Mouse (Mus musculus) urinary bladder, adult 18-20 months (tissue): ENCODE measurements at regions not wholly inside any gene's neighbourhood (a gene's known extent, or its start where the extent isn't known, plus 50 kb on each side); places are given as distances from the start of the nearest gene placed in this dataset.
A peak's percentile ranks its signal among the peaks of the same experiment; 100 is the strongest.

Experiments used
- DNase-seq, 2 experiments: peaks; one replicate each; pipeline ENCODE4 v3.0.0; 2022; ENCODE audit warnings: low spot score in 2 of 2, mixed read lengths in 2 of 2

DNA sequence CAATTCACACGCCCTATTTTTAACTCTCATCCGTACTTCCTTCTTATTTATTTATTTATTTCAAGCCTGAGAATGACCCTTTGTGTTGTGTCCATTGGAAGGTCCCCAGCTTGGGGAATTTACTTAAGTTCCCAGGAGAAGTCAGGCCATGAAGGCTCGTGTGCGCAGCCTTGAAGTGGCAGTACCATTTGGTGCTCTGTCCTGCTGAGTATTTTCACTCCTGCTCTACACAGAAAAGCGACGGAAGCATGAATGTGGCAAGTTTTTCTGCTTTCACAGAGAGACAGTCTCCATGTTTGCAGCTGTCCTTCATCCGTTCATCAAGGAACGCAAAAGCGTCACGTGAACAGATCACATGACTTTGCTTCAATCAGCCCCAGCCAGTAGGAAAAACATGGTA lies 610.2 kb upstream of the Clint1 start:
- no peak for DNase-seq

DNA sequence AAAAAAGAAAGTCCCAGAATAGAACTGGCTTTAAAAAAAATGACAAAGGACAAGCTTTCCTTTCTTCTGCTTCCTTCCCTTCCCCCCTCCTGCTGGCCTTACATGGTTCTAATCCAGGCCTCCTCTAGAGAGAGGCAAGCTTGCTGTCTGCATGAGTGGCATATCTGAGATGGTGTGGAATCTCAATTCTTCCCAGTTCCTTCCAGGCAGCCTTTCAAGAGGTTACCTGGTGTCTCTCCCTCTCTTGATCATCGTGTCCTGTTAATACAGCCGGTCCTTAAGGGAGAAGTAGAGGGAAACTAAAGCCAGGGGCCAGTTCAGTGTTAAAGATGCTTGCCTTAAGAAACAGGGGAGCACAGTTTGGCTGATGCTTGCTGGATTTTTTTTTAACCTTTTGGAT lies 607.1 kb upstream of the Clint1 start:
- no peak for DNase-seq

DNA sequence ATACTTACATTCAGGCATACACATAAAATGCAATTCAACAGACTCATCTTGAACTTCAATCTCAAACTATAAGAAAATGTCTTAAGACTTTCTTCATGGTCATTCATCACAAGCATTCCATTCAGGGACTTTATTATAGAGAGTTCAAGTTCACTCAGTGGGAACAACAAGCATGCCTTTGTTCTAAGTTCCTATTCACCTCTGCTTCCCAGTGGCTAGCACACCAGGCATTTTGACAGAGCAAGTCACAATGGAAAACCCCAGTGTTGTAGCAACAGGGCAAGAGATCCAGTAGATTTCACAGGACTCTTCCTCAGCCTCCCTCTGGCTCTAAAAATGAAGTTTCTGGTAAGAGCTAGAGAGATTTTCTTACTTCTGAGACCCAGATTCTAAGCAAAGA lies 595.8 kb upstream of the Clint1 start:
- DNase-seq: no peak

DNA sequence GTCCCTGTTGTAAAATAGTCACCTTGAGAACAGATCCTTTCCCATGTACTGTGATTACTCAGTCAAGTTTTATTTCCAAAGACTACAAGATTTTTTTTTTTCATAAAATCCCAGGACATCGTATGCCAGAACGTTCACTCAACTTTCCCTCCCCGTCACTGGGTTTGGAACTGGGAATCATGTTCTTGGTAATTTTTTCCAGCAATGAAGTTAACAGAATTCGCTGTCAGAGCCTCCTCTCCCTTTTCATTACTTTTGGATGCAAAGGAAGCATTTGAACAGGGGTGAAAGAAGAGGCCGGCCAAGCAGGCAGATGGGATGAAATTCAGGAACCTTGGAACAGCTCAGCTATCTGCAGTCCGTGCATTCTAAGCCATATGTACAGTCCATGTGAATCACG lies 589.7 kb upstream of the Clint1 start:
- DNase-seq: no peak

DNA sequence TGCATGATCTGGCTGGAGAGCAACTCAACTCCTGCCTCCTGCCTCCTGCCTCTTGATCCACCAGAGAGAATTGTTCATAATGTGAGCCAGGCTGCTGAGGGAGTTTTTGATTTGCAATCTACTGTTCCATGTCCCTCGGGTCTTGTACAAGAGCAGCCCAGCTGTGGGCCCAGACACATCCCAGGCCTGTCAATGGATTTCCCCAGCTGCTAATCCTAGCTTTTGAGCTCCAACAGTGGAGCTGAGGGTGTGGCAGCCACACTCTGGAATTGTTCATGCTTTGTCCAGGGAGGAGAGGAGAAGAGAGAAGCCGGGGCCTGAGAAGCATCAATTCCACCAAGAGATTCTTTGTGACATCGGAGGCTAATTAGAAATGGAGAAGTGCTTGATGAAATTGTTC lies 587.9 kb upstream of the Clint1 start:
- peak in 1 of 2 experiments; percentile 61 for DNase-seq

DNA sequence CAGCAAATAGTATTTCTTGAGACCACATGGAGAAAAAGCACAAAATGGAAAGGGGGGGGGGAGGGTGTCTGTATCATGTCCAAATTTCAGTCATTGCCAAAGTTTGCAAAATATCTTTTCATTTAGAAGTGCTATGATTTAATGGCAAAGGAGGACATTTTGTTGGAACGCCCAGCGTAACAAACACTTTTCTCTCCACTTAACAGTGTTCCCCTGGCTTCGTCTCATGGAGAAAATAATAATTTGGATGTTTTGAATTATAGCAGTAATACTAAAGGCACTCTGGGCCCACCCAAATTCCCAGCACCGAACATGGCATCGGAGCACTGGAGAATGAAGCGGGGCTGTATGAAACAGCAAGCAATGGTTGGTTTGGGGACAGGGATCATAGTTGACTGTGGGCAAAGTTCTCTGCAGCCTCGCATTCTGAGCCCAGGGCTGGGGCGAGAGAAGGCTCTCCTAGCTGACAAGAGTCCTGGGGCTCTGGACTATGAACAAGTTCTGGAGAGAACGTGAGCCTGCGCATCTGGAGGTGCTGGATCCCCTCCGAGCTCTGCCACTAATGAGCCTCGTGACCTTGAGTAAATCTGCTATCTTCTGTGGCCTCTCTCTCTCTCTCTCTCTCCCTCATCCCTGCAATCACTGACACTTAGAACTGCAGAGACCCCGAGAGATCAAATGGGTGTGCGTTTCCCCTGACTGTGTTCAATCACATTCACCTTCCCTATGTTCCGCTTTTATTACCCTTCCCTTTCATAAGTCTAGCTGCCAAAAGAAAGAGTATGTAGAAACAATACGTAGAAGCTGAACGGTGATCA lies 586.5 kb upstream of the Clint1 start:
- peak; percentile 7 to 24 for DNase-seq

DNA sequence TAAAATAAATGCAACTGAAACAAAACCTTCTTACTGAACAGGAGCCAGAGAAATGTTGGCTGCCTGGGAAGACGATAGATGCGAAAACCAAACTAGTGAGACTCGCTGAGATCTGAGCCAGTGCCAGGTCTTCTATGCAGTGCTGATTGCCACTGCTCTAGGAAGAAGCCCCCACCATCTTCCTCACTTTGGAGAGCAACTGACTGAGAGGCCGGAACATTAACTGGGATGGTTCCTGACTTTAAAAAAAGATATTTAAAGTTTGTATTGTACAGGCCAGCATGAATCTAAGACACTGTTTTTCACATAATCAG lies 585.9 kb upstream of the Clint1 start:
- no peak for DNase-seq

DNA sequence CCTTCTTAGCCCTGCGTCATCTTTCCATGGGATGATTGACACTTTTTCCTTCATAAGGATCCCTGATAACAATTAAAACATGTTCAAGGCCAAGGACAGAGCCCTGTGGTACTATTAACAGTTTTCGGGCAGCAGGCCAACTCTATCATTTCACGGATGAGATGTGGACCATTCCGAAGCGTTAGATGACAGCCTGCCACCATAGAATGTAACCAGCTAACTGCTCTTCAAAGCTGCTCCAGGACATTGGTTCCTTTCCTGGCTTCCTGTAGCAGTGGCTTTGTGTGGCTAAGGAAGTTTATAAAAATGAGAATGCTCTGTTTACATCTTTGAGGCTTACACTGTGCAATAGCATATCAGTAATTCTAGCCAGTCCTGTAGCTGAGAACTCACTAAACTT lies 582.6 kb upstream of the Clint1 start:
- no peak for DNase-seq

DNA sequence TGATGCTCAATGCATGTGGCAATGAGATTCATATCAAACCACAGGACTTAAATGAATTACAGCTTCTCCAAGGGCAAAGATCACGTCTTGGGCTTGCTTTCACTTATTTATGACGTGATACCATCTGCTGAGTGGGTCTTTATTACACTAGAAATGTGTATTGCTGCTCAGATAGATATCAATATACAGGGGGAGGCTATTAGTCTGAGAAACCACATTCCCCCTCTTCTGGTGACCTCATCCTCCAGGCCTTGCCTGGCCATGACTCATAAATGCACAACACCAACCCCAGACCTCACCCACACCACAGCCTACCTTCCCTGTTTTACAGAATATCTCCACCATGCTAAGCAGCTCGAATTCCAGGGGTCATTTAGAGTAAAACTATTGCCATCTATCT lies 580.6 kb upstream of the Clint1 start:
- no peak for DNase-seq

DNA sequence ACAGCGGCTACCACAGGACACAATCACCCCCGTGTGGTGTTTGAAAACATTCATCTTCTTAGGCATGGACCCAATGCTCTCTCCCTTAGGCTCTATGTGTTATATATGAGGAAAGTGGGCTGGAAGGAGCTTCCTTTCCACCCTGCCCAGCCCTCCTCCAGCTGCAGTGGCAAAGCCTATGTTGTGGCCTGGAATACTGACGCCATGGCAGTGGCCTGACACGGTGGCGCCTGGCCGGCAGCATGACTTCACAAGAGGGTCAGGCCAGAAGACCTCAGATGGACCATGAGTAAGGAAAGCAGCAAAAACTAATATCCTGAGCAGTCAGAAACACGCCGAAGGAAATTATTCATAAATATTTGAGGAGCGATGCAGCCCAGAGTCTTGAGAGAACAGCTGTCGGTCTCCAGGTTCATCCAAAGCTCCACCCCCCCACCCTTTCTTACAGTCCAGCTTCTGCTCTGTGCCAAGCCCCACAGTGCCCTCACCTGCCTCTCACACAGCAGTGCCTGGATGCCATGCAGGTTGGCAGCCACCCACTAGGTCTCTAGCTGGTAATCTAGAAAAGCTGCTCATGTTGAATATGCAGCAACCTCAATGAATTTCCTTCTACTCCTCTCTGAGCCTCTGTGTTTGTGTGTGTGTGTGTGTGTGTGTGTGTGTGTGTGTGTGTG lies 577.3 kb upstream of the Clint1 start:
- DNase-seq: no peak

DNA sequence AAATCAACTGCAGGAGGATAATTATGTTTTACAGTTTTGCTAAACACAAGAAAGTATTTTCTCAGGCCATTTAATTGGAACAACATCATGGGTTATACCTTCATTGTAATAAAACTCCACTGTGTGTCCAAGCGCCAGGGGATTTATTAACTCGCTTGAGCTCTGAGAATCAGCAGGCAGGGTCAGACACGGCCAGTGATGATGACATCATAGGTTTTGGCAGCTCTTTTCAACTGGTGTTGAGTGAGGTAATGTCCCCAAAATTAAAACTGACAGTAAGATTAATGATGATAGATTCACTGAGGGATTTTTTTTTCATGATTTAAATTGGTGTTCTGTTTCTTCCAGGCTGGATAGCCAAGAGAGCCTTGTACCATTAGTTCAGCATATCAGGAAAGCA lies 576.7 kb upstream of the Clint1 start:
- DNase-seq: no peak

DNA sequence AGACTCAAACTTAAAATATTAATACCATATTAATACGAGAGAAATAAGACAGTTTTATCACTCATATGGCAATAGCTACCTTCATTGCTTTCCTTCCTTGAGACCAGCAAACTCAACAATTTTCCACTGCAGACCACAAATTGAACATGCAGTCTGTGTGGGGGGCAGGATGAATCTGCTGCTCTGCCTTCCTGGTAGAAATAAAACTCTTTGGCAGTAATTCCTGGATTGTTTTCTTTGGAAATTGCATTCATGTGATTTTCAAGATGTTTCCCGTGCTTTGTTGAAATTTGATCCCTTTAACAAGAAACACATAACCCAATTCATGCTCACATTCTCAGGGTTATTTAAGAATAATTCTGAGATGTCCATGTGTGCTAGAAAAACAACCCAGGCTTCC lies 555.1 kb upstream of the Clint1 start:
- DNase-seq: no peak

DNA sequence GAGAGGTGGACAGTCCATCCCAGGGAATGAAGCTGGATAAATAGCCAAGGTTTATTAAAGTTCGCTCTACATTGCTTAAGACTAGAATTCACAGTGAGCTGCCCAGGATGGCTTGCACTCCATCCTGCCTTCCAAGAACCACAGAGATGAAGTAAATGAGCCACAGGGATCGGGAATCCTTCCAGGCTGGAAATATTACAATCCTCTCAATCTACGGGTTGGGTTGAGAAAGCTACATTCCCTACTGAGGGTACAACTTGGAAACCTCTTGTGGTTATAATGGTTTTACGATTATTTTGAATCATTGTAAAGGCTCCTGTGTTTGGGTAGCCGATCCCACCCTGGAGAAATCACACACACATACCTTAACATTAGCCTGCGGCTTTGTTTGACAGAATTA lies 539.9 kb upstream of the Clint1 start:
- DNase-seq: no peak

DNA sequence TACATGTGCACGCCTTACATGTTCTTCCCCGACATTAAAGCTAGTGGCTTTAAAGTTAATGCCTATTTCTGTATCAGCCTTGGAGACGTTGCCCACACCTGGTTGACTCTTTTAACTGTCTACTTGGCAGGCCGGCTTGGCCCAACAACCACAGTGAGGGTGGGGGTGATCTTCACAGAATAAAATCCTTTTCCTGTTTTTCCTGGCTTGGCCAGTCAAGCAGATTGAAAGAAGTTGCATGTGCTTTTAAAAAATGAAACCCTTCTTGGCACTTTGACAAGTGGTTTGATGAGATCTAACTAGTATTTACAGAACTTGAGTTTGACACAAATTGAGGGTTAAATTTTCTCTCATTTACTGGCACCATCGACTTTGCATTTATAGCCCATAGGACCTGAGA lies 528.1 kb upstream of the Clint1 start:
- DNase-seq: no peak

DNA sequence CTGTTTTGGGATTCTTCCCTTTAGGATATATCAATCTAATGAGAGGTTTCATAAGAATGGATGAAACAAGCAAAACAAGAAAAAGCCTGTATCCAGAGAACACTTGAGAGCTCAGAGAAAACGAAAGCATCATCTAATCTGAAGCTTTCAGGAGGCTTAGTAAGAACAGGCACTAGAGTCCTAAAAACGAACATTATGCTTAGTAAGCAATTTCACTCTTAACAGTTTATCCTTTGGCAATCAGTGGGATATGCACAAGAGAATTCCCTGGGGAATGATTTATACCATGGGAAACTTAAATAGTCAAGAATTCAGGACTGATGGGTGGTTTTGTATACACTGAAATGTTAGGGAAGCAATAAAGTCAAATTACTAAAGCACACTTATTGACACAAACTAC lies 521.5 kb upstream of the Clint1 start:
- DNase-seq: no peak

DNA sequence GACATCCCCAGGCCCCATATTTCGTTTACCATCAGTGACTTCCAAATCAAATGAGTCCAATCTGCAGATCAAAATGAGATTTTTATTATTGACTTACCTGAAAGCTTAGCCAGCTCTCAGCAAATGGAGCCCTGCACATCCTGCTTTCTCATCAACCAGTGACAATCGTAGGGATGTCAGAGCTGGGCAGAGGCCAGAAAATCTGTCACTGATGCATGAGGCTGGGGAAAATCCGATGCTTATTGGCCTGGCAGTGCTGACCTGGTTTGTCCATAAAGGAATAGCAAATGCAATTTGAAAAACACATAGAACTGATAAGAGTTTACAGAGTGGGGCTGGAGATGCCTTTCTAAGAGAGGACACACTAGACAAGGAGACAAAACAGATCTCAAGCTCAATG lies 518.1 kb upstream of the Clint1 start:
- DNase-seq: no peak

DNA sequence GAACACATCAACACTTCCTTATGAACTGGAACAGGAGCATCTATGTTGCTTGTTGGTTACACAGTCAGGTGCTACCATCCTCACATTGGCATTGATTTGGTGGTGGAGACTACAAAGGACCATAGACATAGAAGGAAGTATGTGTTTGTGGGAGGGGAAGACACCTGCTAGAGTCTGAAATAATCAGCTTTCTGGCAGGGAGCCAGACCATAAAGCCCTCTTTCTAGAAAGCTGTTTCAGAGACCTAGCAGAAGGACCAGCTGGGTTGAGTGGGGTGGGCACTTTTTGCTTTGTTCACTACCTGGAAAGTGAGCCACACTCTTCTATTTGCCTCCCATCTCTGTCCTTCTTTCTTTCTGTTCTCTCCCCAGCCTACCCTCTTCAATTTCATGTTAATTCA lies 502.5 kb upstream of the Clint1 start:
- DNase-seq: no peak

DNA sequence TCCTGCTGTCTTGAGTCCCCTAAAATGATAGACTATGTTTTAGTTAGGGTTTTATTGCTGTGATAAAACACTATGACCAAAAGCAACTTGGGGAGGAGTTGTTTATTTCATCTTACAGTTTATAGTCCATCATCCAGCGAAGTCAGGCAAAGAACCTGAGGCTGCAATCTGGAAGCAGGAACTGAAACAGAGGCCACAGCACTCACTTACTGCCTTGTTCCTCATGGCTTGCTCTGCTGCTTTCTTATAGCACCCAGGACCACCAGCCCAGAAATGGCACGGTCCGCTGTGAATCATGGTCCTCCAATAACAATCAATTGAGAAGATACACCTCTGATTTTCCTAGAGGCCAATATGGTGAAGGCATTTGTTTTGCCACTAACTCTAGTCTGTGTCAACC lies 486.5 kb upstream of the Clint1 start:
- DNase-seq: no peak

DNA sequence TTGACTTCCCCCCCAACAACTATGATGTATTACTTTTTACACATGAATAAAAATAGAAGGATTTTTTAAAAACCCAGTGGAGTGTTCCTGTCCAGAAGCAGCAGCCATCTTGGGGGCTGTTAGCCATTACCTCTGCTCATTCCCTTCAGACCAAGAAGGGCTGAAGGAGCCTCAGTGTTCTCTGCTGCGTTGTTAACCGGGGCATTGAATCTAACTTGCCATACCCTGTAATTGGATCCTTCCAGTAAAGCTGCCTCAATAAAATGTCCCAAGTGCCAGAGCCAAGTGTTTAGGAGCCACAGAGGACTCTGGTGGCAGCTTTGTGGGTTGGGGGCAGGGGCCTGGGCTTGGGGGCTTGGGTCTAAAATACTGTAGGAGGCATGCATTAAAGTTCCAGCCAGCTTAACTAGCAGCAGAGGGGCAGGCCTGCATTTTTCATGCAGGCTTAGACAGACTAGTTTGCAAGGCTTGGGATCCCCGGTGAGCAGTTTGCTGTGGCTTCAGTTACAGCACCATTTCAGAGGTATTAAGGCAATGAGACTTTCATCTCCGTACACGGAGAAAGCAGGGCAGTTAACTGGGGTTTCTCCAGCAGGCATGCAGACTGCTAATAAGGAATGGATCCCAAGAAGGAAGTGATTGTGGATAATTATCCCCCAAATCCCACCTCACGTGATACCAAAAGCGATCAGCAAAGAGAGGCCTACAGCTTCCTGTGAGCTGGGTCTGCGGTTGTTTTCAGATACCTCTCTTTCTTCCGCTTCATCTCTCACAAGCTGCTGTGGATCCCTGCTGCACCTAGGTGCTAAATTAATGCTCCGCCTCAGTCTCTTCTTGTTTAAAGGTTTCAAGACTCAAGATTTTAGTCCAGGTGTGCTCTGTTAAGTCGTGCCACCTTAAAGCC lies 462.4 kb upstream of the Clint1 start:
- no peak for DNase-seq

DNA sequence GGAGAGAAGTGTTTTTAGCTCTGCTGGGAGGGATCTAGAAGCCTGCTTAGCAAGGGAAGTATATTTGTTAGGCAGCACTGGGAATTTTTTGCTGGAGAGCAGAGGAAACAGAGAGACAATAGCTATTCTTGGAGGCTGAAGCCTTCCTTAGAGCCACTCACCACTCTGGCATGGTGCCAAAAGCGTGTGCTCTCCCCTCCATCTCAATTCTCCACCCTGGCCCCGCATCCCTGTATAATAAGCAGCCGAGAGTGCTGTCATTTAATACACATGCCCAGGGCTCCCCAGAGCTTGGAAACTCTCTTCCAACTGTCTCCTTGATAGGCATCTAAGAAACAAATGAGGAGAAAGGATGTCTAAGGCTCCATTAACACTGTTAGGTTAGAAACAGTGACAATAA lies 455.8 kb upstream of the Clint1 start:
- DNase-seq: no peak

DNA sequence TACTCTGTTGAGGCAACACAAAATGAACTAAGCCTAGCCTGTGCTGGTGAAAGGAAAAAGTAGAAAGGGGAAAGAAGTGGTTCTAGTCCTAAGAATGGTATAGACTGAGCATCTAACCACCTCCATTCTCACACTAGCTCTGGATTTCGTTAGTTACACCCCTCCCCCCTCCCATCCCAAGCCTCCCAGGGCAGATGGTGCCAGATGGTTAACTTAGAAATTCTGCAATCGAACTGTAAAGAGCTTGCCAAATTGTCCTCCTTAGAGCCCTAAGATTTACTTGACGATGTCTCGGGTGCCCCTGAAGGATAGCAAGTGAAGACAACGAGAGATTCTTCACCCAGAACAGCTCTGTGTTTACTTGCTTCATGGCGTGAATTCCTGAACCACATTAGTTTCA lies 453.7 kb upstream of the Clint1 start:
- no peak for DNase-seq

DNA sequence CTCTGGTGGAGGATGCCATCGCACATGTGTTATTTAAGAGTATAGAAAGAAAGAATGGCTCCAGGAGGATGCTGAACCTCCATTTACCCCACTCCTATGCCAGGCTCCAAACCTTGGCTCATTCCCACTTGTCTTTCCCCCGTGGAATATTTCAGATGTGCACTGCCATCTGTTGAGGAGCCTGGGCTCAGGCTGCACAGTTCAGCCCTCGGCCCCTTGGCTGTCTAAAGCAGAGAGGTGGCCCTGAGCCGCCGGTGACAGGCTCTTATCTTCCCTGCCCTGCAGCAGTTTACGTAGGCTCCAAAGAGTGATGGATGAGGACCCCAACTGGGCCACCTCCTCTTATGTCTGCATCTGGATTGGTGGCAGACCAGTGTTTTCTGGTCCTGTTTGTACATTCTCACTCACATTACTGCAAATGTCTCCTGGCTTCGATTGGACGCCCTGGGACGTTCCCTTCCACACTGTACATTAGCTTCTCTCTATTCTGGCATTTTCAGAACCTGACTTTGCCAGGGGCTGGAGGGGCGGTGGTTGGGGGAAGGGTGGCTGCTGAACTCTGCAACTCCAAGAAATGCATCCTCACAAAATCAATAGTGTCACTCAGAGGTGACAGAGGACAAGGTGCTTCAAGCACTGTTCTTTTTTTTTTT lies 447.3 kb upstream of the Clint1 start:
- DNase-seq: no peak
